Mouse (Mus musculus): ENCODE measurements around the gene Sema6d. TPM values are rescaled to one million over a fixed set of nuclear protein-coding genes. Genes with fewer than 3 reads are reported as not detected.

Sema6d gene
- polyA plus RNA-seq, 1 experiment from 2014 or later, result 12.2 TPM

GRCm38 (mm10) chr2:124236831-124237230, 147.1 kb downstream of the Sema6d start:
- H3K9ac ChIP-seq (ENCODE audit: low read depth, low read length), result no peak overlapping the region
- ATAC-seq (replicated peaks; ENCODE audit: low FRiP score) (no peak), DNase-seq (ENCODE audit: low spot score) (no peak)
- H3K4me1 ChIP-seq (replicated peaks; ENCODE audit: control insufficient read depth, insufficient read depth, low read length), result no peaks in the 10 kb centered on the region
- H3K36me3 ChIP-seq (ENCODE audit: control insufficient read depth, insufficient read depth, low read length), result no peaks in the 10 kb centered on the region
- no peaks in the 10 kb centered on the region for H3K9me3 ChIP-seq (ENCODE audit: control insufficient read depth, low read length)
- WGBS, result 75% methylated on average over 1 of the region's 1 CpGs
- H3K27ac ChIP-seq (ENCODE audit: low read depth, low read length), result no peak overlapping the region
- H3K4me2 ChIP-seq, result no peak overlapping the region
- no peak overlapping the region for H3K4me3 ChIP-seq (ENCODE audit: low read depth, low read length)
- H3K27me3 ChIP-seq (replicated peaks; ENCODE audit: control insufficient read depth, insufficient read depth, low read length), result no peaks in the 10 kb centered on the region

DNA sequence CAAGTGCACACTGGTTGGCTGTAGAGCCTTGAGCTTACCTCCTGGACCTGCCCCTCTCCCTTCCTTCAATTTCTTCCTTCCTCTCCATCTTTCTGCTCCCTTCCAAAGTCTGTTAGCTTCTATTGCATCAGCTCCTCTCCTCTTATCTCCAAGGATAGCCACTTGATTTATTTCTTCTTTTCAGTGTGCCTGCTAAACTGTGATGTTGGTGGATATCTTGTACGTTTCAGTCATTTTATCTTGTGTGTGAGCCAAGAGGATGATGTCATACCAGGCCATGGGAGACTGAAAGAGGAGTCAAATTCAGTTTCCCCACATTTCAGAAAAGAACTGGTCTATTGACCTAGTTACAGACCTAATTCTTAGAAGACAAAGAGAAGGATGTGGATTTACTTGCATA, 153.8 kb downstream of the Sema6d start:
- 36% methylated on average over 1 of the region's 1 CpGs for WGBS

GRCm38 (mm10) chr2:124244543-124245245, 154.9 kb downstream of the Sema6d start:
- H3K4me2 ChIP-seq, result no peak overlapping the region
- no peak overlapping the region for H3K9ac ChIP-seq (ENCODE audit: low read depth, low read length)
- H3K27me3 ChIP-seq (replicated peaks; ENCODE audit: control insufficient read depth, insufficient read depth, low read length), result no peaks in the 10 kb centered on the region
- WGBS, result 64% methylated on average over 4 of the region's 4 CpGs
- no peaks in the 10 kb centered on the region for H3K36me3 ChIP-seq (ENCODE audit: control insufficient read depth, insufficient read depth, low read length)
- no peak for DNase-seq (ENCODE audit: low spot score)
- no peaks in the 10 kb centered on the region; the same call in 1 of the 2 replicates for H3K4me1 ChIP-seq (replicated peaks; ENCODE audit: control insufficient read depth, insufficient read depth, low read length)
- no peak overlapping the region for H3K4me3 ChIP-seq (ENCODE audit: low read depth, low read length)
- H3K9me3 ChIP-seq (ENCODE audit: control insufficient read depth, low read length), result no peaks in the 10 kb centered on the region
- ATAC-seq (replicated peaks; ENCODE audit: low FRiP score), result no peak
- H3K27ac ChIP-seq (ENCODE audit: low read depth, low read length), result no peak overlapping the region

More for the DNA sequence above, 153.8 kb downstream of the Sema6d start:
- no peak overlapping the region for H3K4me2 ChIP-seq
- no peaks in the 10 kb centered on the region; the same call in 1 of the 2 replicates for H3K4me1 ChIP-seq (replicated peaks; ENCODE audit: control insufficient read depth, insufficient read depth, low read length)
- H3K9me3 ChIP-seq (ENCODE audit: control insufficient read depth, low read length), result no peaks in the 10 kb centered on the region
- no peak for DNase-seq (ENCODE audit: low spot score)
- H3K36me3 ChIP-seq (ENCODE audit: control insufficient read depth, insufficient read depth, low read length), result no peaks in the 10 kb centered on the region
- no peaks in the 10 kb centered on the region for H3K27me3 ChIP-seq (replicated peaks; ENCODE audit: control insufficient read depth, insufficient read depth, low read length)
- no peak for ATAC-seq (replicated peaks; ENCODE audit: low FRiP score)
- no peak overlapping the region for H3K27ac ChIP-seq (ENCODE audit: low read depth, low read length)
- no peak overlapping the region for H3K4me3 ChIP-seq (ENCODE audit: low read depth, low read length)
- no peak overlapping the region for H3K9ac ChIP-seq (ENCODE audit: low read depth, low read length)

GRCm38 (mm10) chr2:124258108-124258507, 168.3 kb downstream of the Sema6d start:
- WGBS, result 37% methylated on average over 1 of the region's 1 CpGs
- H3K4me3 ChIP-seq (ENCODE audit: low read depth, low read length), result no peak overlapping the region
- H3K4me1 ChIP-seq (replicated peaks; ENCODE audit: control insufficient read depth, insufficient read depth, low read length), result no peaks in the 10 kb centered on the region
- H3K27me3 ChIP-seq (replicated peaks; ENCODE audit: control insufficient read depth, insufficient read depth, low read length), result no peaks in the 10 kb centered on the region
- H3K4me2 ChIP-seq, result no peak overlapping the region
- no peaks in the 10 kb centered on the region for H3K9me3 ChIP-seq (ENCODE audit: control insufficient read depth, low read length)
- H3K27ac ChIP-seq (ENCODE audit: low read depth, low read length), result no peak overlapping the region
- H3K36me3 ChIP-seq (ENCODE audit: control insufficient read depth, insufficient read depth, low read length), result no peaks in the 10 kb centered on the region
- no peak for DNase-seq (ENCODE audit: low spot score)
- no peak overlapping the region for H3K9ac ChIP-seq (ENCODE audit: low read depth, low read length)
- no peak for ATAC-seq (replicated peaks; ENCODE audit: low FRiP score)

DNA sequence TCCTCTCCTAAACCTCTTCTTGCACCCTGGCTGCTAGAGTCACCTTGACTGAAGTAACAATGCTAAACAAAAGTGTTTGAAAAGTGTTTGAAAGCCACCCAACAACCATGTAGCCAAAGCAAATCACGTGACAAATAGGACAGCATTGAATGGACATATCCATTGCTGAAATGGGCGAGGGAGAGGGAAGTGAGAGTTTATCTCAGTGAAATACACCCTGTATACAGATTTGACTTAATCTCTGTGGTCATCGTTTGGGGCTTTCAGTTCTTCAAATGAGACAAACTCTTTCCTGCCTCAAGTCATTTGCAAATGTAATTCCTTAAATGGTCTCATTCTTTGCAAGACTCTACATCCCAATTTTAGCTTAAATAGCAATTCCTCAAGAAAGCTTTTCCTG, 174.5 kb downstream of the Sema6d start:
- H3K9me3 ChIP-seq (ENCODE audit: control insufficient read depth, low read length), result no peaks in the 10 kb centered on the region
- no peaks in the 10 kb centered on the region for H3K27me3 ChIP-seq (replicated peaks; ENCODE audit: control insufficient read depth, insufficient read depth, low read length)
- no peak overlapping the region for H3K4me3 ChIP-seq (ENCODE audit: low read depth, low read length)
- DNase-seq (ENCODE audit: low spot score) (no peak), ATAC-seq (replicated peaks; ENCODE audit: low FRiP score) (no peak)
- 60% methylated on average over 3 of the region's 3 CpGs for WGBS
- no peaks in the 10 kb centered on the region for H3K36me3 ChIP-seq (ENCODE audit: control insufficient read depth, insufficient read depth, low read length)
- H3K4me1 ChIP-seq (replicated peaks; ENCODE audit: control insufficient read depth, insufficient read depth, low read length), result no peaks in the 10 kb centered on the region
- no peak overlapping the region for H3K9ac ChIP-seq (ENCODE audit: low read depth, low read length)
- no peak overlapping the region for H3K4me2 ChIP-seq
- no peak overlapping the region for H3K27ac ChIP-seq (ENCODE audit: low read depth, low read length)

- Histone ChIP-seq H3K27ac (ENCODE audit: low read depth, low read length) (no peak overlapping the region), H3K4me3 (ENCODE audit: low read depth, low read length) (no peak overlapping the region), H3K9ac (ENCODE audit: low read depth, low read length) (no peak overlapping the region), H3K36me3 (ENCODE audit: control insufficient read depth, insufficient read depth, low read length) (no peaks in the 10 kb centered on the region), H3K27me3 (replicated peaks; ENCODE audit: control insufficient read depth, insufficient read depth, low read length) (no peaks in the 10 kb centered on the region), H3K4me2 (no peak overlapping the region), H3K9me3 (ENCODE audit: control insufficient read depth, low read length) (no peaks in the 10 kb centered on the region), H3K4me1 (replicated peaks; ENCODE audit: control insufficient read depth, insufficient read depth, low read length) (no peaks in the 10 kb centered on the region)
- DNase-seq (ENCODE audit: low spot score) (no peak), ATAC-seq (replicated peaks; ENCODE audit: low FRiP score) (no peak)
- WGBS, result 82% methylated on average over 6 of the region's 6 CpGs
Observed at GRCm38 (mm10) chr2:124271156-124271555, 181.4 kb downstream of the Sema6d start.

- DNase-seq (ENCODE audit: low spot score) (no peak), ATAC-seq (replicated peaks; ENCODE audit: low FRiP score) (no peak)
- Histone ChIP-seq H3K27ac (ENCODE audit: low read depth, low read length) (no peak overlapping the region), H3K9me3 (ENCODE audit: control insufficient read depth, low read length) (no peaks in the 10 kb centered on the region), H3K4me2 (no peak overlapping the region), H3K36me3 (ENCODE audit: control insufficient read depth, insufficient read depth, low read length) (no peaks in the 10 kb centered on the region), H3K27me3 (replicated peaks; ENCODE audit: control insufficient read depth, insufficient read depth, low read length) (no peaks in the 10 kb centered on the region), H3K9ac (ENCODE audit: low read depth, low read length) (no peak overlapping the region), H3K4me3 (ENCODE audit: low read depth, low read length) (no peak overlapping the region), H3K4me1 (replicated peaks; ENCODE audit: control insufficient read depth, insufficient read depth, low read length) (no peaks in the 10 kb centered on the region)
- WGBS, result 75% methylated on average over 1 of the region's 1 CpGs
Observed at GRCm38 (mm10) chr2:124277492-124277891, 187.7 kb downstream of the Sema6d start.

DNA sequence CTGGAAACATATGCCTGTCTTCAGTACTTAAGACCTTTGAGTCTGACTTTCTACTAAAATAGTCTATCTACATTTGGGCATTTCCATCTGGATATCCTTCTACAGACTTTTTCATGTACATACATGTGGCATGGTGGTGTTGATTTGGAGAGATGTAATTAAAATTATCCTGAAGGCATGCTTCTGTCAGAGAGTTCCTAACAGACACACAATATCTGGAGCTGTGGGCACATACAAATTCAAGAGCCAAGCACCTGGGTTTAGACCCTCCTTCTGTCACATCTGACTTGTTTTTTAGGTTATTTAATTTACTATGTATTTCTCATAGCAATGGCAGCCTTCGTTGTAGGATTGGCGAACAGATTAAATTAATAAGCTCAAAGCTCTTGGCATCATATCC, 195.3 kb downstream of the Sema6d start:
- no peak for DNase-seq (ENCODE audit: low spot score)
- Histone ChIP-seq H3K36me3 (ENCODE audit: control insufficient read depth, insufficient read depth, low read length) (no peaks in the 10 kb centered on the region), H3K9me3 (ENCODE audit: control insufficient read depth, low read length) (no peaks in the 10 kb centered on the region), H3K9ac (ENCODE audit: low read depth, low read length) (no peak overlapping the region), H3K27ac (ENCODE audit: low read depth, low read length) (no peak overlapping the region), H3K4me3 (ENCODE audit: low read depth, low read length) (no peak overlapping the region), H3K4me1 (replicated peaks; ENCODE audit: control insufficient read depth, insufficient read depth, low read length) (no peaks in the 10 kb centered on the region), H3K27me3 (replicated peaks; ENCODE audit: control insufficient read depth, insufficient read depth, low read length) (no peaks in the 10 kb centered on the region), H3K4me2 (no peak overlapping the region)
- ATAC-seq (replicated peaks; ENCODE audit: low FRiP score), result no peak
- 82% methylated on average over 2 of the region's 2 CpGs for WGBS

GRCm38 (mm10) chr2:124289356-124289755, 199.6 kb downstream of the Sema6d start:
- Histone ChIP-seq H3K27ac (ENCODE audit: low read depth, low read length) (no peak overlapping the region), H3K9me3 (ENCODE audit: control insufficient read depth, low read length) (no peaks in the 10 kb centered on the region), H3K36me3 (ENCODE audit: control insufficient read depth, insufficient read depth, low read length) (no peaks in the 10 kb centered on the region), H3K4me3 (ENCODE audit: low read depth, low read length) (no peak overlapping the region), H3K9ac (ENCODE audit: low read depth, low read length) (no peak overlapping the region), H3K4me1 (replicated peaks; ENCODE audit: control insufficient read depth, insufficient read depth, low read length) (no peaks in the 10 kb centered on the region), H3K4me2 (no peak overlapping the region), H3K27me3 (replicated peaks; ENCODE audit: control insufficient read depth, insufficient read depth, low read length) (no peaks in the 10 kb centered on the region)
- DNase-seq (ENCODE audit: low spot score), result no peak
- WGBS, result 76% methylated on average over 2 of the region's 2 CpGs
- ATAC-seq (replicated peaks; ENCODE audit: low FRiP score), result no peak

Data from liver, embryonic 11.5 days (tissue).